Mouse (Mus musculus) retina, embryonic 14.5 days (tissue): ENCODE data around the gene Hspb8.

Experiments
- DNase-seq: peaks from one replicate; pipeline ENCODE4 v3.0.0-alpha.2; 2015; ENCODE audit warnings: low spot score

Hspb8 gene

DNA sequence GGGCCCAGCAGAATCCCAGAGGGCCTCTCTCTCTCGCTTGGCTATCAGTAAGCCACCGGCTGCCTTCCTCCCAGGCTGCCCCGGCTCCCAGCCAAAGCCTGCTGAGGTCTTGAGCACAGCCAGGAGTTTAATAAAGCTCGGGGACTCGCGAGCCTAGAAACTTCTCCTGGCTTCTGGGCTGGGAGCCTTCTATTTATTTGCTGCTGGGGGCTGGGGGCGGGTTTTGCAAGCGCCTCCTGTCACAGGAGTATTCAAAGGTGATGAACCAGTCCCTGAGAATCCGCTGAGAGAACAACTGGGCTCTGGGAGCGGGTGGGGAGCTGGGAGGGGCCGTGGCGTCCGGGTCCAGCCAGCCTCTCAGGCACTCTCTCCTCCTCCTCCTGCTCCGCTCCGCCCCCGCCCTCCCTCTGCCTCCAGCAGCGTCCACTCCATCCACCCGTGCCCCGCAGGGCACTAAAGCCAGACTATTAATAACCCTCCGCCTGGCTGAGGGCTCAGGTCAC lies at the start of gene Hspb8:
Gene Hspb8, minus strand, starts transcription at position 166 of the 503 bp plus-strand sequence.
- DNase-seq = peak; percentile 67

GRCm38 (mm10) chr5:116461354-116462042 lies 38.8 kb upstream of the Hspb8 start:
- DNase-seq = peak; percentile 80

GRCm38 (mm10) chr5:116459970-116460369 lies 37.3 kb upstream of the Hspb8 start:
- DNase-seq = no peak

- no peak for DNase-seq
These were observed 35.1 kb upstream of the Hspb8 start for GRCm38 (mm10) chr5:116457791-116458190.

DNA sequence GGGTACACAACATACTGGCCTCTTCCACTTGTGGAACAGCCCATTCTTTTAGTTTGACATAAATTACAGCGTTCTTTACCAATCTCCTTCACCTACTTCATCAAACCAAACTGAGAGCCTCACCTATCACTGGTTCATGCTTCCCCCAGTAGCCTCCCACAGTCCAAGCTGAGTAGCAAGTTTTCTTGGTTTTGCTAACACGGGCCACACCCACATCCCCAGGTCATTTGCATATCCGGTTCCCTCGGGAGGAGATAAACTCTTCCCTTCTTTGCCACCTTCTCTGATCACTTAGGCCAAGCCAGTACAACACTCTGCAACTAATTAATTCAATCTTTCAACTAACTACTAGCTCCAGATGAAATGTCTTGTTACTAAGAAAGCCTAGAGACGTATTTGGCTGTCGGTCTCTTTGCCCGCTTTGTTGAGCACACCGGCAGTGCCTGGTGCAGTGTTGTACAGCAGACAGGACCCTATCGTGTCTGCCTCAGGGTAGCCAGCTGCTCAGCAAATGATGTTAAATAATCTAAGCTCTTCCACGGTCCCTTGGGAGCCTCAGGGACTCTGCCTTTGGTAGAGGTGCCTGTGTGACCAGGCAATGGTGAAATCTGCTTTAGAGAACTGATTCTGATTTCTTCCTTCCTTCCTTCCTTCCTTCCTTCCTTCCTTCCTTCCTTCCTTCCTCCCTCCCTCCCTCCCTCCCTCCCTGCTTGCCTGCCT lies 34.3 kb upstream of the Hspb8 start:
- DNase-seq = no peak

DNA sequence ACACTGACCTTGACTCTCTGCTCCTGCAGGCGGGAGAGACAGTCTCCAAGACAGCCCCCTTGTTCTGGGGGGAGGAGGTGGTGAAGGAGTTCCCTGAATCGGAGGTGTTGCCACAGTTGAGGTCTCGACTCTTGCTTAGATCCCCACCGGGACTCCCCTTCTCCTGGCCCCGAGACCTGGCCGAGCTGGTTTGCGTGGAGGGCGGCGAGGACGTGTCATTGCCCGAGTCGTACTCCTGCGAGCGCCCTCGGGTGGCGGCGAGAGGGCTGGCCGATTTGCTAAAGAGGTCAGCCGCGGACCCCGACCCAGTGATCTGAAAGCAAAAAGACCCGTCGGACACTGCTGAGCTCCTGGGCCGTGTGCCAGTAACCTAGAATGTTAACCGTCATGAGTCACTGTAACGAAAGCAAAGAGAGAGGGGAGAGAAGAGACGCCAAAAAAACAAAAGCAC lies 30.8 kb upstream of the Hspb8 start:
- DNase-seq = peak; percentile 76

- DNase-seq = no peak
These were observed 28.2 kb upstream of the Hspb8 start for GRCm38 (mm10) chr5:116450901-116451300.

- no peak for DNase-seq
These were observed 27.0 kb upstream of the Hspb8 start for GRCm38 (mm10) chr5:116449522-116450225.

DNA sequence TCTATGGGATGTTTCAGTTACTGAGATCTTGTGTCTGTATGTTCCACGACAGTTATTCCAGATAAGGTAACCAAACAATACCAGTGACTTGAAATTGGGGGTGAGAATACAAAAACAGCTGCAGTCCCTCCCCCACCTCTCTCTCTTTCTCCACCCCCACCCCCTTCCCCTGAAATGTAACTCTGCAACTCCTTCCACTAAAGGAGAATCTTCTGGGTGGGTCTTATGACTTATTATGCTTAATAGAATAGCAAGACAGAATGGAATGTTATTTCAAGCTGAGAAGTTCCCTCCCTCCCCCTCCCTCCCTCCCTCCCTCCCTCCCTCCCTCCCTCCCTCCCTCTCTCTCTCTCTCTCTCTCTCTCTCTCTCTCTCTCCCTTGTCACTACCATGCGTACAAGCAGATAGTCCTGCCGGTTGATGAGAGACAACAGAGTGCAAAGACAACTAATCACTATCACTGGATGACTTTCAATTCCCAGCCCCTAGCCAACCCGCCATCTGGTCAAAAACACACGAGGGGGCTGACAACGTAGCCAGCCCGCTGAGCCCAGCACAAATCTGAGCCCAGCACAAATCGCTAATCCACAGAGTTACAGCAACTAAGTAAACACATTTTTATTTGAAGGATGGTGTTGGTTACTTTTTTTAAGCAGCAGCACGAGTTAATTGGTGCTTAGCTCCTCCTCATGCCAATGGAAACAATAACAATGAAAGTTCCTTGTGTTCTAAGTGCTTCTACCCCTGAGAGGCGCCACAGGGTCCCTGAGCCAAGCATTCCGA lies 25.9 kb upstream of the Hspb8 start:
- peak; percentile 36 for DNase-seq

GRCm38 (mm10) chr5:116447821-116448350 lies 25.2 kb upstream of the Hspb8 start:
- DNase-seq = no peak

- no peak for DNase-seq
These were observed 23.9 kb upstream of the Hspb8 start for GRCm38 (mm10) chr5:116446552-116446951.

GRCm38 (mm10) chr5:116445634-116446367 lies 23.1 kb upstream of the Hspb8 start:
- DNase-seq = no peak

DNA sequence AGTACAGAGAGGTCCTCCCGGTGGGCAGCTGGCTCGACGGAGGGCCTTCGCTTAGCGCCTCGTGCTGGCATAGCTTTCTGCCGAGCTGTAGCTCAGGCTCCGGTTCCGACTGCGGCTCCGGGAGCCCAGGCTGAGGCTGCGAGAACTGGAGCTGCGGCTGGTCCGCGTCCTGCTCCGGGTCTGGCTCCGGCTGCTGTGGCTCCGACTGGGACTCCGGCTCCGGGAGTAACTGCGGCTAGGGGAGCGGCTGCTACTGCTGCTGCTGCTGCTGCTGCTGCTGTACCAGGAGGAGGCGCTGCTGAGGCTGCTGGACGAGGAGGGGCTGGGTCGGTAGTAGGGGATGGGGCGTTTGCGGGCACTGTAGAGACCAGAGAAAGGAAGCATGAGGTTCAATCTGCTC lies 21.9 kb upstream of the Hspb8 start:
- DNase-seq = peak; percentile 39

DNA sequence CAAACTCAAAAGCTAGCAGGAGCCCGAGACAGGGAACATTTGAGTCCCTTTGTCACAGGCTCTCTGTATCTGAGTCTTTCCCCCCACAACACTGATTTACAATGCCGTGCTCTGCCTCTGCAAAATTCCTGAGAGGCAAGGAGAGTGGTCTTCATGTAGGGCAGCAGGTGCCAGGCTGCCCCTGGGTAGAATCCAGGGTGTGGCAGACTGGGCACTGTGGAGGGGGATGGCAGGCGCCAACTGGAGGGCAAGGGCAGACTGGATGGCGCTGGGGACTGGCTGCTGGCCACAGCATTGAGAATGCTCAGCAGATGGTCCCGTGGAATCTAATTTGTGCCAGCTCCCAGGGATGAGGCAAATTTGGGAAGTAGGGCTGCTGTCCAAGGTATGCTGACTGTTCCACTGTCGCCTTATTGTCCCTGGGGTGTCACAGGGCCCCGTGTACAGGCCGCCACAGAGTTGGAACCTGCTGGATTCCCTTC lies 20.8 kb upstream of the Hspb8 start:
- DNase-seq = no peak

- no peak for DNase-seq
These were observed 20.2 kb upstream of the Hspb8 start for GRCm38 (mm10) chr5:116442697-116443458.

DNA sequence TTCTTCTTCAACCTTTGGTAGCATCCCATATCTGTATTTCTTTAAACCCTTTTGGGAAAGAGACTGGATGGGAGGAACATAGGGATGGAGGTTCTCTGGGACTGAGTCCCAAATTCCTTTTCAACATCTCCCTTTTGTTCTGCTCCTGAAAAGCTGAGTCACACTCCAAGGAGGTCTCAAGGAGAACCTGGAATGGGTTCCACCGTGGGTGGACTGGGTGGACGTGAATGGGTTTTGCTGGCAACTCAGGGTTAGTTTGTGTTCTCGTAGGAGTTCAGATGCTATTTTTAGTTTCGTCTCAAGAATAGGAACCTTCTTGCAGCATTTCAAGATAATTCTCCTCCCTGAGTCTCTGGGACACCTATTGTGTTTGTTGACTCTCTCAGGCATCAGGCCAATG lies 17.6 kb upstream of the Hspb8 start:
- no peak for DNase-seq

DNA sequence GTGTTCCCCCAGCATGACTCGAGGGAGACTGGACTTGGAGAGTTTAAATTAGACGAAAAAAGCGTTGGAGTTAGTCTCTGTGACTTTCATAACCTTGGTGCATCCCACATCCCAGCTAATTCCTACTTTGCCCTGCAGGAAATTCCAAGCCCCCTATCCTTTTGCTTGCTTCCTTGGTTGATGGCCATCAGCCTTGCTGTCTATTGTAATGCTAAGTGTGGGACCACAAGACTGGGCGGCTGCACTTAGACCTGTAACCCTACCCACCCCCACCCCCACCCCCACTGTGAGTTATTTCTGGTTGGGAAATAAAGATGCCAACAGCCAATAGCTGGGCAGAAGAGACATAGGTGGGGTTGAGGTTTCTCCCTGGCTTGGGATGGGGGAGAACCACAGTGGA lies 15.7 kb upstream of the Hspb8 start:
- no peak for DNase-seq

DNA sequence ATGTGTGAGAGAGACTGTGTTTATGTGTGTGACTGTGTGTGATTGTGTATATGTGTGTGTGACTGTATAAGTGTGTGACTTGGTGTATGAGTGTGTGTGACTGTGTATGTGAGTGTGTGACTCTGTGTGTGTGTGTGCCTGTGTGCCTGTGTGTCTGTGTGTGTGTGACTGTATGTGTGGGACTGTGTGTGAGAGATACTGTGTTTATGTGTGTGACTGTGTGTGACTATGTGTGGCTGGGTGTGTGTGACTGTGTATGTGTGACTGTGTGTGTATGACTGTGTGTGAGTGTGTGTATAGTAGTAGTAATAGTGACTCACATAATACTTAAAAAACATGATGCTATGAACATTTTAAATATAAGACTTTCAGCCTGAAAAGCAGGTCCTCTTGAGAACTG lies 13.5 kb upstream of the Hspb8 start:
- no peak for DNase-seq

- no peak for DNase-seq
These were observed 12.5 kb upstream of the Hspb8 start for GRCm38 (mm10) chr5:116434976-116435850.
